Mouse (Mus musculus) stomach, embryonic 14.5 days (tissue): ENCODE results near the gene Miox. TPM values are rescaled to one million over a fixed set of nuclear protein-coding genes. Genes with fewer than 3 reads are reported as not detected.
A peak's percentile ranks its signal among the peaks of the same experiment; 100 is the strongest.

Experiments used
- ATAC-seq: fragments of 200-750 bp; cut with Nextera tagmentation; 2 replicates; pipeline ENCODE4 v1.8.0; 2017; ENCODE audit warnings: low read depth, moderate TSS enrichment; ENCODE audit not compliant: insufficient number of reproducible peaks, insufficient read depth, low FRiP score
- H3K27ac ChIP-seq: fragments of 300-500 bp; sonication (generic); 2 replicates; pipeline ENCODE4 v1.5.1; 2014; ENCODE audit warnings: mild to moderate bottlenecking, low read length, moderate library complexity, mixed read lengths
- H3K27me3 ChIP-seq: fragments of 300-500 bp; sonication (generic); 2 replicates; pipeline ENCODE4 v1.6.1; 2014; ENCODE audit warnings: low read length, control low read depth, mixed read lengths; ENCODE audit not compliant: control insufficient read depth, insufficient read depth
- H3K36me3 ChIP-seq: fragments of 300-500 bp; sonication (generic); 2 replicates; pipeline ENCODE4 v1.6.1; 2014; ENCODE audit warnings: mild to moderate bottlenecking, control low read depth, low read length, moderate library complexity, mixed read lengths; ENCODE audit not compliant: control insufficient read depth, insufficient read depth
- H3K4me1 ChIP-seq: fragments of 300-500 bp; sonication (generic); 2 replicates; pipeline ENCODE4 v1.6.1; 2014; ENCODE audit warnings: low read length, control low read depth, mixed read lengths; ENCODE audit not compliant: control insufficient read depth, insufficient read depth
- H3K4me2 ChIP-seq: fragments of 300-500 bp; sonication (generic); replicated peaks from 2 replicates; pipeline ENCODE4 v1.6.1; 2014; ENCODE audit warnings: low read depth, low read length, control low read depth
- H3K4me3 ChIP-seq: fragments of 300-500 bp; sonication (generic); 2 replicates; pipeline ENCODE4 v1.5.1; 2014; ENCODE audit warnings: low read depth, low read length, control low read depth
- H3K9ac ChIP-seq: fragments of 300-500 bp; sonication (generic); replicated peaks from 2 replicates; pipeline ENCODE4 v1.6.1; 2014; ENCODE audit warnings: low read depth, mild to moderate bottlenecking, control low read depth, low read length, moderate library complexity, mixed read lengths
- H3K9me3 ChIP-seq: fragments of 300-500 bp; sonication (generic); 2 replicates; pipeline ENCODE4 v1.6.1; 2016; ENCODE audit warnings: low read depth, low read length, control low read depth; ENCODE audit not compliant: control insufficient read depth
- WGBS: fragments of 180-500 bp; shearing (Covaris S2); extraction: QIAGEN DNeasy Blood & Tissue Kit; methylation state at CpG from one replicate; pipeline ENCODE4 v1.1.7; 2014; 5-methylcytosine and 5-hydroxymethylcytosine counted together
- polyA plus RNA-seq: library from polyadenylated mRNA; unstranded; fragments of >200 nt; fragmentation: Nextera tagmentation; extraction: Ambion mirVana; gene quantifications from 2 replicates; pipeline ENCODE4 v1.2.1, GENCODE M21; 2014

Miox gene
- polyA plus RNA-seq, 1 experiment from 2014 or later: not detected

GRCm38 (mm10) chr15:89374340-89374739, 40.1 kb downstream of the Miox start:
- Histone ChIP-seq H3K27ac (peak overlapping the region; percentile 83; the same call in 1 of the 2 replicates), H3K4me1 (peaks cover 13% of the 10 kb centered on the region; the same call in 1 of the 2 replicates), H3K36me3 (peaks cover 28% of the 10 kb centered on the region), H3K27me3 (peaks cover 24% of the 10 kb centered on the region), H3K9me3 (no peaks in the 10 kb centered on the region), H3K4me2 (peak overlapping the region; percentile 68), H3K4me3 (peak overlapping the region; percentile 58), H3K9ac (peak overlapping the region; percentile 52; the same call in 1 of the 2 replicates)
- no peak for ATAC-seq
- WGBS: 45% methylated on average over 9 of the region's 9 CpGs

- no peak overlapping the region for H3K4me3 ChIP-seq
- H3K9me3 ChIP-seq: no peaks in the 10 kb centered on the region
- peaks cover 22% of the 10 kb centered on the region for H3K36me3 ChIP-seq
- peaks cover 28% of the 10 kb centered on the region for H3K27me3 ChIP-seq
- peaks cover 13% of the 10 kb centered on the region; the same call in 1 of the 2 replicates for H3K4me1 ChIP-seq
- ATAC-seq: no peak
- no peak overlapping the region for H3K4me2 ChIP-seq
- H3K9ac ChIP-seq: no peak overlapping the region
- H3K27ac ChIP-seq: no peak overlapping the region
- WGBS: 90% methylated on average over 17 of the region's 17 CpGs
These were observed 40.8 kb downstream of the Miox start for GRCm38 (mm10) chr15:89374801-89375534.

- peaks cover 13% of the 10 kb centered on the region; the same call in 1 of the 2 replicates for H3K4me1 ChIP-seq
- 83% methylated on average over 7 of the region's 7 CpGs for WGBS
- peaks cover 28% of the 10 kb centered on the region for H3K27me3 ChIP-seq
- no peaks in the 10 kb centered on the region for H3K9me3 ChIP-seq
- H3K27ac ChIP-seq: no peak overlapping the region
- H3K4me3 ChIP-seq: no peak overlapping the region
- no peak overlapping the region for H3K9ac ChIP-seq
- no peak overlapping the region for H3K4me2 ChIP-seq
- H3K36me3 ChIP-seq: peaks cover 12% of the 10 kb centered on the region
- ATAC-seq: no peak
These were observed 41.8 kb downstream of the Miox start for GRCm38 (mm10) chr15:89376040-89376439.

DNA sequence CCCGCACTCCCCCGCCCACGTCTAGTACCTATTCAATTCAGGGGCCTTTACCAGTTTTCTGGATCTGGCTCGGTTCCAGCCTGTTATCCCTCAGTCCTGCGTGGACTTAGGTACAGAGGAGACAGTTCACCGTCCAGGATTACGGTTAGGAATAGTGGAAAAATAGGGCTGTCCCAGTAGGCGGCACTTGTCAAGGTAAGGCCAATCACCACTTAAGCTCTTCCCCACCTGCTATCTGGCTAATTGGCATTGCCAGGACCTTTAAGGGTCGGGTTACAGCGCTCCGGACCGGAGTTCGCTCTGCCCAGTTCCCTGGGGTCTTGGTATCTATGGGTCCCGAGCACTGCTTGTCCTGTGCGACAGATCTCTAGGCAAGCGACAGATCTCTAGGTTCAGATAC, 42.8 kb downstream of the Miox start, which contains the start of gene Tymp:
TSS of gene Tymp (minus strand) at position 83 of the 400 bp plus-strand sequence.
- peaks cover 13% of the 10 kb centered on the region; the same call in 1 of the 2 replicates for H3K4me1 ChIP-seq
- no peaks in the 10 kb centered on the region for H3K9me3 ChIP-seq
- H3K9ac ChIP-seq: no peak within 1 kb of the TSS
- no peak within 1 kb of the TSS for H3K4me3 ChIP-seq
- no peak for ATAC-seq
- no peak within 1 kb of the TSS for H3K27ac ChIP-seq
- H3K36me3 ChIP-seq: peaks cover 3% of the 10 kb centered on the region
- no peak within 1 kb of the TSS for H3K4me2 ChIP-seq
- WGBS: 20% methylated on average over 16 of the region's 16 CpGs
- H3K27me3 ChIP-seq: peaks cover 28% of the 10 kb centered on the region

DNA sequence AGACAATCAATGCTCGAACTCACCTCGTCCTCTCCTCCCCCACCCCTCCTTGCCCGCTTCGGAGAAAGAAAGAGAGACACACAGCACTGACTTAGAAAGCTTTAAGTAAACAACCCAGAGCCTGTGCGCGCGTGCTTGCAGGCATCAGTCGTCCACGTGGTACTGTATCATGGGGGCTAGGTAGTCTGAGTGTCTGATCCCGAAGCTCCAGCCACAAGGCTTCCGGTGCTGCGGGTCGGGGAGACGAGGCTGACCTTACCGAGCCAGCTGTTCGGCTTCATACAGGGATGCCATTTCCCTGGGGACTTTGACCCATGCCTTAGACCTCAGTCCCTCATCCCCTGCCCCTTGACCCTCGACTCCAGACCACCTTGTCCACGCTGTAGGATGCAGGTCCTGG, 43.2 kb downstream of the Miox start:
- Histone ChIP-seq H3K4me3 (no peak overlapping the region), H3K27ac (no peak overlapping the region), H3K36me3 (no peaks in the 10 kb centered on the region), H3K9me3 (no peaks in the 10 kb centered on the region), H3K4me1 (peaks cover 13% of the 10 kb centered on the region; the same call in 1 of the 2 replicates), H3K4me2 (no peak overlapping the region), H3K9ac (no peak overlapping the region), H3K27me3 (peaks cover 28% of the 10 kb centered on the region)
- WGBS: 4% methylated on average over 18 of the region's 18 CpGs
- ATAC-seq: no peak

- Histone ChIP-seq H3K36me3 (no peaks in the 10 kb centered on the region), H3K9ac (no peak overlapping the region), H3K4me1 (peaks cover 9% of the 10 kb centered on the region; the same call in 1 of the 2 replicates), H3K4me2 (peak overlapping the region; percentile 49), H3K27ac (no peak overlapping the region), H3K9me3 (no peaks in the 10 kb centered on the region), H3K27me3 (peaks cover 28% of the 10 kb centered on the region), H3K4me3 (peak overlapping the region; percentile 35)
- no peak for ATAC-seq
- 15% methylated on average over 46 of the region's 46 CpGs for WGBS
These were observed 44.0 kb downstream of the Miox start for GRCm38 (mm10) chr15:89377938-89378828.

DNA sequence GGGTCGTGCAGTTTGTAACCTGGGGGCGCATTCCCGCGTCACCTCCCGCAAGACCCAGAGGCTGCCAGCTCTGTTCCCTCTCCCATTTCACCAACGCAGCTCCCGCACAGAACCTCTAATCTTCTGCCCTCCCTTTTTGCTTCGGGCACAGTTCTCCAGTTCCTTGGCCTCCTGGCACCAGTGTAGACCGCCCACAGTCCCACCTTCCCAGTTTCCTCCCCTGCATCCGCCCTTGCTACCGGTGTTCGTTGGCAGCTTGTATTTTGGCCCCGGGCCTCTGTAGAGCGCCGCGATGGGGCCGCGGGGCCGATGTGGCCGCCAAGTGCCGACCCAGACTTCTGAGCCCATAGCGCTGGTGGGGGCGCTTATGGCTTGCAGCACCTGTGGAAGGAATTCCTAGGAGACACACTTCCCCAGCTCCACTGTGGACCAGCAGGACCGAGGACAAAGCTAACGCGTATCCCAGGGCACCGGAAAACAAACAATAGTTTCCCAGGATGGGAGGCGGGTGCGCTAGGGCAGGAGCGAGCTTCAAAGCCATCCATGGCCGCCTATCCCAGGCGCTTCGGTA, 44.7 kb downstream of the Miox start, which contains the start of gene Odf3b:
TSS of gene Odf3b (minus strand) at position 452 of the 571 bp plus-strand sequence.
- peak within 1 kb of the TSS; percentile 35 for H3K4me3 ChIP-seq
- H3K27ac ChIP-seq: no peak within 1 kb of the TSS
- under 1% methylated on average over 33 of the region's 33 CpGs for WGBS
- ATAC-seq: no peak
- H3K9me3 ChIP-seq: no peaks in the 10 kb centered on the region
- H3K4me1 ChIP-seq: peaks cover 9% of the 10 kb centered on the region; the same call in 1 of the 2 replicates
- peaks cover 28% of the 10 kb centered on the region for H3K27me3 ChIP-seq
- no peak within 1 kb of the TSS for H3K9ac ChIP-seq
- H3K36me3 ChIP-seq: no peaks in the 10 kb centered on the region
- peak within 1 kb of the TSS; percentile 49 for H3K4me2 ChIP-seq

GRCm38 (mm10) chr15:89379429-89379828, 45.2 kb downstream of the Miox start:
- Histone ChIP-seq H3K36me3 (no peaks in the 10 kb centered on the region), H3K4me2 (peak overlapping the region; percentile 49), H3K9ac (no peak overlapping the region), H3K9me3 (no peaks in the 10 kb centered on the region), H3K4me1 (peaks cover 9% of the 10 kb centered on the region; the same call in 1 of the 2 replicates), H3K4me3 (peak overlapping the region; percentile 35), H3K27me3 (peaks cover 28% of the 10 kb centered on the region), H3K27ac (no peak overlapping the region)
- WGBS: 13% methylated on average over 10 of the region's 10 CpGs
- ATAC-seq: no peak
